Mouse (Mus musculus) ES-Bruce4 (cell line): ENCODE results near the gene Stra8.

Source experiments
- CTCF ChIP-seq: IDR thresholded peaks from one replicate; pipeline ENCODE4 v1.8.1; 2011; ENCODE audit warnings: low read depth, low read length
- EP300 ChIP-seq: IDR thresholded peaks from 2 replicates; pipeline ENCODE4 v1.6.1; 2011; ENCODE audit warnings: low read depth, low read length; ENCODE audit not compliant: insufficient read depth
- POLR2A ChIP-seq: IDR thresholded peaks from one replicate; pipeline ENCODE4 v1.8.1; 2011; ENCODE audit warnings: low read length; ENCODE audit not compliant: insufficient read depth

DNA sequence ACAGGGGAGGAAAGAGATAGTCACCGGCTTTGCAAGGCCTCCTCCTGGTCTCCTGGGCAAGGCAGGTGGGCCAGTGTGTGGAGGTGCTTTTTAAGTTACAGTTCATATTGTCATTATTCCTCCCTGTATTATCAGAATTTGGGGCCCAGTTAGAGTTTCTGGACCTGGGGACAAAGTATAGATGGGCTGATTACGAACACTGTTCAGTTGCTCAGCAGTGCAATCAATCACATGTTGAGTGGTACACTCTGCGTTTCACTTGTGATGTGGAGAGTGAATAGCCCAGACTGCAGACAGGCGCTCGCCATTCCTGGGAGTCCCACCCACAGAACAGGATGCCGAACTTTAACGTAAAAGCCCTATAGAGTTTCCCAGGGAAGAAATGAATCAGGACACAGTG is 35.2 kb upstream of the Stra8 start:
- no peak for TF ChIP-seq POLR2A
- TF ChIP-seq CTCF, result no peak
- no peak for TF ChIP-seq EP300
